Mouse (Mus musculus) yolk sac, embryonic 10.5 days (tissue): ENCODE results near the gene Tnfaip8l1.

Experiments used
- DNase-seq: peaks from one replicate; pipeline ENCODE4 v3.0.0-alpha.2; 2017; ENCODE audit warnings: low spot score

Gene Tnfaip8l1

DNA sequence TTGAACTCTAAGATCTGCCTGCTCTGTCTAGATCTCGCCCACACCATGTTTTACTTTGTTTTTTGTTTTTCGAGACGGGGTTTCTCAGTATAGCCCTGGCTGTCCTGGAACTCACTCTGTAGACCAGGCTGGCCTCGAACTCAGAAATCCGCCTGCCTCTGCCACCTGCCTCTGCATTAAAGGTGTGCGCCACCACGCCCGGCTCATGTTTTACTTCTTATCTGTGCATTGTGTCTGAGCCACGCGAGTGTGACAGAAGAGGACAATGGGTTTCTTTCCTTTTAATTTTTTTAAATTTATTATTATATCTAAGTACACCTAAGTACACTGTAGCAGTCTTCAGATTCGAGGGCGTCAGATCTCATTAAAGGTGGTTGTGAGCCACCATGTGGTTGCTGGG is 57.0 kb downstream of the Tnfaip8l1 start:
- DNase-seq = no peak

DNA sequence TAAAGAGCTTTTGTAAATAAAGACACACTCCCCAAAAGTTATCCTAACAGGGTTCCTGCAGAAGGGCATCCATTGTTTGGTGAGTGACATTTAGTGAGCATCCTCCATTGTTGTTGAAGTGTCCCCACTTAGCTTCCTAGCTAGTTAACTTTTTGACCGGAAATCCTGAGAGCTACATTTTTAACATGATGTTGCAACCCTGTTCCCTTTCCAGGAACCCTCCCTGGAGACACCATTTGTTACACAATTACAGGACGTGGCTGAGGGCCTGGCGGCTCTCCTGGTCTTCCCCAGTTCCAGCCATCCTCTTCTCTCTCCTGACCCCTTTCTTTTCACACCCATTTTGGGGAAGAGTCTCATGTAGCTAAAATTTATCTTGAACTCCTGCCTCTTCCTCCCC is 57.5 kb downstream of the Tnfaip8l1 start:
- DNase-seq = peak; percentile 79
